Mouse (Mus musculus) E14TG2a.4 (cell line): ENCODE results near the gene Ksr1.

ENCODE experiments used
- CTCF ChIP-seq: conservative IDR thresholded peaks from 2 replicates; pipeline ENCODE4 v1.5.1; 2014; ENCODE audit warnings: low read length
- NANOG ChIP-seq: IDR thresholded peaks from 2 replicates; pipeline ENCODE4 v1.6.1; 2014; ENCODE audit warnings: borderline replicate concordance, low read length, mixed read lengths
- POU5F1 ChIP-seq: IDR thresholded peaks from 2 replicates; pipeline ENCODE4 v1.6.1; 2014; ENCODE audit warnings: low read length, borderline replicate concordance

DNA sequence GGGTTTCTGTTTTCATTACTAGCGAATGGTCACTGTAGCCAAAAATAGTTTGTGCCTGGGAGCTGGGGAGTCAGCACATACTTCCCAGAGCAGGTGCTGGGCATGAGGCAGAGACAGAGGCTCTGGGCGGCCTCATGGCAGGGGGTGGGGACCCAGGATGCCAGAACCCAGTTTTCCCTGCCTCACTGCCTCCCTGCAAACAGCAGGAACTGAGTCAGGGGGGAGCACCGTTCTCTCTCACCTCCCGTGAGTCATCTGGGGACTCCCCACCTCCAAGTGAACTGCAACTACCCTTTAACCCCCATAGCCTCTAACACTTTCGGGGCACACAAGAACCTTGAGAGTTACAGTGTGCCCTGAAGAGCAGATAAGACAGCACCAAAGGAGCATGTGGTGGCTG is 86.4 kb downstream of the Ksr1 start:
- no peak for TF ChIP-seq CTCF
- TF ChIP-seq NANOG, result no peak
- no peak for TF ChIP-seq POU5F1
